Mouse (Mus musculus): ENCODE measurements at regions not wholly inside any gene's neighbourhood (a gene's known extent, or its start where the extent isn't known, plus 50 kb on each side); places are given as distances from the start of the nearest gene placed in this dataset.
"Not testable (repeated sequence)": the region's sequence is repeated elsewhere in the genome, so short reads cannot be mapped to it uniquely, and the experiment has no call there.

DNA sequence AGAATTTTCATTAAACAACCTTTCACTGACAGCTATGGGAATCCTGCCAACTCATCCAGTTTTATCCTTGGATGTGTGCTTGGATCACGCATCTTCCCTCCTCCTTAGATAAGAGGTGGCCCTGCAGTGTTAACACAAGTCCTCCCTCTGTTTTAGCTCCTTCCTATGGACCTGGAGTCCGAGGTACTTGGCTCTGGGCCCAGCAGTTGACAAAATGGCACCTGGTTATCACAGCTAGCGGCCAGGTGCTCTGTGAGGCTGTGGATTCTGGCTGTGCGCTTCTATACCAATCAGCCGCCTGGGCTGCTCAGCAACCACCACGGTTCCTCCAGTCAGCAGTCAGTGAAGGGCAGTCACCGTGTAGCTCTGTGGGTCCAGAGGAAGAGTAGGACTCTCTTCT is 157.4 kb downstream of the Prdm2 start:
- Histone ChIP-seq H3K36me3 (ENCODE audit: control insufficient read depth, insufficient read depth, low read length) (no peaks in the 10 kb centered on the region), H3K9me3 (ENCODE audit: control insufficient read depth, low read length) (no peaks in the 10 kb centered on the region), H3K27ac (ENCODE audit: low read depth, low read length) (no peak overlapping the region), H3K27me3 (ENCODE audit: control insufficient read depth, insufficient read depth, low read length) (no peaks in the 10 kb centered on the region), H3K4me1 (replicated peaks; ENCODE audit: control insufficient read depth, insufficient read depth, low read length) (no peaks in the 10 kb centered on the region), H3K9ac (ENCODE audit: low read length) (no peak overlapping the region), H3K4me3 (ENCODE audit: low read depth, low read length) (no peak overlapping the region), H3K4me2 (ENCODE audit: low read depth, low read length, severe bottlenecking) (no peak overlapping the region)
- ATAC-seq (replicated peaks; ENCODE audit: low FRiP score) (no peak), DNase-seq (ENCODE audit: low spot score) (no peak)
- 86% methylated on average over 7 of the region's 7 CpGs for WGBS

DNA sequence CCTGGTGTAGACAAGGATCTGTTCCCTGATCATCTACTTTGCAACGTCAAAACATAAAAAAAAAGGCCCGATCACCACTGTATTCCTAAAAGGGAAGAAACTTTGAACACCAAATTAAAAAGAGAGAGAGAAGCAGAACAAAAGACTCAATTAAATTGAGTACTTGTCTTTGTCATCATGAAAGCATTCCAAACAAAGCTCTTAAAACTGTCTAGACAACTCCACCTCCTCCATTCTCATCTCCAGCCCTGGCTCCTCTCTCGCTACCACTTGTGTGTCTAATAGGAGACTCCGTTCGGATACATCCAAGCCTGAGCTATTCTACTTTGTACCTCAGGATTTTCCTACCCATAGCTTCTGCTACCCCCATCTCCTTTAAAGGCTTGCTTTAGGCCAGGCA is 159.8 kb downstream of the Prdm2 start:
- Histone ChIP-seq H3K4me2 (ENCODE audit: low read depth, low read length, severe bottlenecking) (no peak overlapping the region), H3K9me3 (ENCODE audit: control insufficient read depth, low read length) (no peaks in the 10 kb centered on the region), H3K9ac (ENCODE audit: low read length) (no peak overlapping the region), H3K27ac (ENCODE audit: low read depth, low read length) (no peak overlapping the region), H3K4me1 (replicated peaks; ENCODE audit: control insufficient read depth, insufficient read depth, low read length) (no peaks in the 10 kb centered on the region), H3K27me3 (ENCODE audit: control insufficient read depth, insufficient read depth, low read length) (no peaks in the 10 kb centered on the region), H3K36me3 (ENCODE audit: control insufficient read depth, insufficient read depth, low read length) (no peaks in the 10 kb centered on the region), H3K4me3 (ENCODE audit: low read depth, low read length) (no peak overlapping the region)
- DNase-seq (ENCODE audit: low spot score) (no peak), ATAC-seq (replicated peaks; ENCODE audit: low FRiP score) (no peak)
- 86% methylated on average over 5 of the region's 5 CpGs for WGBS

DNA sequence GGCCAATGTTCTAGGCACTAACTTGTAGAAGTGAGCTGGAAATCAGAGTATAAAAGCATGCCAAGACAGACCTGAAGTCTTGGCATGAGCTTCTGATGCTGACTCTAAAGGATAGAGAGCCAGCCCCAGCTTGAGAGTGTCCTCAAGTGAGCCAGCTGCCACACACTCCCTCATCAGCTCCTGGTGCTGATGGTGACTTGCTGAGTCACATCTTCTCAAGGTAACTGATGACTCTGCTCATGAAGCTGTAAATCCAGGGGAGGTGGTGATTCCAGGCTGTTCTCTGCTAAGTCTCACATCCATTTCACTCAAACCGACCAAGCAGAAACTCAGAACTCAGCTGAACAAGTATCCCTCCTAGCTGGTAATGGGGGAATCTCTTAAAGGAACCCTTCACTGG is 161.6 kb downstream of the Prdm2 start:
- no peak for DNase-seq (ENCODE audit: low spot score)
- H3K9me3 ChIP-seq (ENCODE audit: control insufficient read depth, low read length): no peaks in the 10 kb centered on the region
- no peak overlapping the region for H3K4me3 ChIP-seq (ENCODE audit: low read depth, low read length)
- 71% methylated on average over 1 of the region's 1 CpGs for WGBS
- no peak overlapping the region for H3K9ac ChIP-seq (ENCODE audit: low read length)
- H3K27ac ChIP-seq (ENCODE audit: low read depth, low read length): no peak overlapping the region
- ATAC-seq (replicated peaks; ENCODE audit: low FRiP score): no peak
- no peaks in the 10 kb centered on the region for H3K36me3 ChIP-seq (ENCODE audit: control insufficient read depth, insufficient read depth, low read length)
- no peaks in the 10 kb centered on the region for H3K4me1 ChIP-seq (replicated peaks; ENCODE audit: control insufficient read depth, insufficient read depth, low read length)
- no peaks in the 10 kb centered on the region for H3K27me3 ChIP-seq (ENCODE audit: control insufficient read depth, insufficient read depth, low read length)
- no peak overlapping the region for H3K4me2 ChIP-seq (ENCODE audit: low read depth, low read length, severe bottlenecking)

DNA sequence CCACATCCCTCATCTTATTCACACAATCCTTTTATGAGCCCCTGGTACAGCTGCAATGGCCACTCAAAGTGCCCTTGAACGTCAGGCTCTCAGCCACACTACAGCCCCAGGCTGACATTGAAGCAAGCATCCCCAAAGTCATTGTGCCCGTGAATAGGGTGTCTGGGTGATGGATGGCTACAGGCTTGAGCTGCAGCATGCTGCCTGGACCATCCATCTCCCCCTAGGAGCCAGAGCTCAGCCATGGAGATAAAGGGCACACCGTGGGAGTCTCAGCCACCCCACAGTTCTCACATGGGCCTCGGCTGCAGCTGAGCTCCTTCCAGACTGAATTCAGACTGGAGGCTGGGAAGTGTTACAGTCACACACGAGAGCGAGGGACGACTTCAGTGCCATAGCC is 167.6 kb downstream of the Prdm2 start:
- Histone ChIP-seq H3K9me3 (ENCODE audit: control insufficient read depth, low read length) (no peaks in the 10 kb centered on the region), H3K36me3 (ENCODE audit: control insufficient read depth, insufficient read depth, low read length) (no peaks in the 10 kb centered on the region), H3K4me1 (replicated peaks; ENCODE audit: control insufficient read depth, insufficient read depth, low read length) (no peaks in the 10 kb centered on the region), H3K9ac (ENCODE audit: low read length) (no peak overlapping the region), H3K4me2 (ENCODE audit: low read depth, low read length, severe bottlenecking) (no peak overlapping the region), H3K4me3 (ENCODE audit: low read depth, low read length) (no peak overlapping the region), H3K27ac (ENCODE audit: low read depth, low read length) (no peak overlapping the region), H3K27me3 (ENCODE audit: control insufficient read depth, insufficient read depth, low read length) (no peaks in the 10 kb centered on the region)
- ATAC-seq (replicated peaks; ENCODE audit: low FRiP score) (no peak), DNase-seq (ENCODE audit: low spot score) (no peak)
- WGBS: 51% methylated on average over 7 of the region's 7 CpGs

DNA sequence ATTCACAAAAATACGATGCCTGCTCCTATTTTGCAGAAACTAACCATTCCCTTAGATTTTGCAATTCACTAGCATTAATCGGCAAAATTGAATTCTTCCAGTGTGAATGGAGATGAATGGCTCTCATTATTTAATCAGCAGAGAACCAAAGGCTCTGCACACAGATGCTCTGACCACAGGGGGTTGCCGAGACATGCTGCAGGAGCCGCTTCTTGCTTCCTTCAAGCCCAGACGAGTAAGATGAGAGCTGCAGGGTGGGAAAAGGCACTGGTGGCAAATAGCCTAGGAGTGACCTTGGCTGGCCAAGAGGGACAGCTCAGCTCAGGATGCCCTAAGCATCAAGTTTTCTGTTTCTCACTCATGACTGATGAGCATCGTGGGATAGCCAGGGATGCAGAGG is 170.0 kb downstream of the Prdm2 start:
- no peak overlapping the region for H3K9ac ChIP-seq (ENCODE audit: low read length)
- H3K4me3 ChIP-seq (ENCODE audit: low read depth, low read length): no peak overlapping the region
- no peaks in the 10 kb centered on the region for H3K9me3 ChIP-seq (ENCODE audit: control insufficient read depth, low read length)
- H3K27ac ChIP-seq (ENCODE audit: low read depth, low read length): no peak overlapping the region
- no peaks in the 10 kb centered on the region for H3K36me3 ChIP-seq (ENCODE audit: control insufficient read depth, insufficient read depth, low read length)
- H3K4me2 ChIP-seq (ENCODE audit: low read depth, low read length, severe bottlenecking): no peak overlapping the region
- WGBS: 30% methylated on average over 6 of the region's 6 CpGs
- ATAC-seq (replicated peaks; ENCODE audit: low FRiP score) (no peak), DNase-seq (ENCODE audit: low spot score) (no peak)
- no peaks in the 10 kb centered on the region for H3K27me3 ChIP-seq (ENCODE audit: control insufficient read depth, insufficient read depth, low read length)
- H3K4me1 ChIP-seq (replicated peaks; ENCODE audit: control insufficient read depth, insufficient read depth, low read length): no peaks in the 10 kb centered on the region

DNA sequence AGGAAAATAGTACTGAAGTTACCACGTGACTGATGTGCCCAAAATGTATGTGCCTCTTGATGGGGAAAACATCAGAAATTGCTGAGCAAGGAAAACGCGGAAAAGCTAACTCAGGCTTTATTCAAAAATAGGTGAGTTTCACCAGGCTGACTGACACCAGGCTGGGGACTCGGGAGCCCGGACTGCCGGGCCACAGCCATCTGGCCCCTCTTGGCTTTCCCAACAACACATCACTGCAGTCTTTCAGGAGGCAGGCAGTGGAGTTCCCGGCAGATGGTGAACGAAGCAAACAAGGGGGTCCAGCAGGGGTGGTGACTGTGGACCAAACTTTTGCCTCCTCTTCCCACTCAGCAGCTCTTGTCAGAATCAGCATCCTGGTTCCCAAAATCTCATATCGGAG is 174.2 kb downstream of the Prdm2 start:
- no peaks in the 10 kb centered on the region for H3K36me3 ChIP-seq (ENCODE audit: control insufficient read depth, insufficient read depth, low read length)
- no peak overlapping the region for H3K27ac ChIP-seq (ENCODE audit: low read depth, low read length)
- no peaks in the 10 kb centered on the region for H3K4me1 ChIP-seq (replicated peaks; ENCODE audit: control insufficient read depth, insufficient read depth, low read length)
- H3K9ac ChIP-seq (ENCODE audit: low read length): no peak overlapping the region
- no peaks in the 10 kb centered on the region for H3K27me3 ChIP-seq (ENCODE audit: control insufficient read depth, insufficient read depth, low read length)
- 87% methylated on average over 9 of the region's 9 CpGs for WGBS
- H3K4me2 ChIP-seq (ENCODE audit: low read depth, low read length, severe bottlenecking): no peak overlapping the region
- H3K4me3 ChIP-seq (ENCODE audit: low read depth, low read length): no peak overlapping the region
- DNase-seq (ENCODE audit: low spot score) (no peak), ATAC-seq (replicated peaks; ENCODE audit: low FRiP score) (no peak)
- no peaks in the 10 kb centered on the region for H3K9me3 ChIP-seq (ENCODE audit: control insufficient read depth, low read length)

DNA sequence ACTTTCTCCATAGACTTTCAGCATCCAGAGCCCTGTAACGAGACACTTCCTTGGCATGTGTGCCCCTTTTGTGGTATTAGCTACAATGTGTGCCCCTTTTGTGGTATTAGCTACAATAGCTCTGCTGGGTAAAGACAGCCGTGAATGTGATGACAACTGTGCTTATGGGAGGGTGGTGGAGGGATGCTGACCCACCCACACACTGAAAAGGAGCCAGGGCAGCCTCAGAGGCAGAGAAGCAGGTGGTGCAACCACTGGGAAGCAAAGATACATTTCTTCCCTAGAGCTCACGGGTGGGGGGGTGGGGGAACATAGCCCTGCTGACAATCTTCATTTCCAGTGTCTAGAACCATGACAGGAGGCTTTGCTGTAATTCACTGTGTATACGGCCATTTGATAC is 176.1 kb downstream of the Prdm2 start:
- H3K36me3 ChIP-seq (ENCODE audit: control insufficient read depth, insufficient read depth, low read length): no peaks in the 10 kb centered on the region
- 64% methylated on average over 4 of the region's 4 CpGs for WGBS
- H3K4me2 ChIP-seq (ENCODE audit: low read depth, low read length, severe bottlenecking): no peak overlapping the region
- no peaks in the 10 kb centered on the region for H3K27me3 ChIP-seq (ENCODE audit: control insufficient read depth, insufficient read depth, low read length)
- DNase-seq (ENCODE audit: low spot score) (no peak), ATAC-seq (replicated peaks; ENCODE audit: low FRiP score) (no peak)
- H3K27ac ChIP-seq (ENCODE audit: low read depth, low read length): no peak overlapping the region
- H3K4me1 ChIP-seq (replicated peaks; ENCODE audit: control insufficient read depth, insufficient read depth, low read length): no peaks in the 10 kb centered on the region
- no peak overlapping the region for H3K4me3 ChIP-seq (ENCODE audit: low read depth, low read length)
- no peaks in the 10 kb centered on the region for H3K9me3 ChIP-seq (ENCODE audit: control insufficient read depth, low read length)
- H3K9ac ChIP-seq (ENCODE audit: low read length): no peak overlapping the region

DNA sequence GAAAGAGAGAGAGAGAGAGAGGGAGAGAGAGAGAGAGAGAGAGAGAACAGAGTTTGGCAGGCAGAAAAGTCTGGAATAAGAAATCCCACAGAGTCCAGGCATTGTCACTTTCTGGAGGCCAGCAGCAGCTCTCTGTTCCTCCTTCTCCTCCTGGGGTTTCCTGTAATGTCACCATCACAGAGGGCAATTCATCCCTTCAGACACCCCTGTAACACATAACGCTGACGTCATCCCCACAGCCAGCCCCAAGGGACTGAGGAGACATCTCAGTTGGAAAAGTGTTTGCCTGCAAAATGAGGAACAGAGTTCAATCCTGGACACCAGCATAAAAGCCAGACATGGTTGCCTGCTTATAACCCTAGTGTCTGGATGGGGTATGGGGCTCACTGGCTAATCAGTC is 177.7 kb downstream of the Prdm2 start:
- not testable (repeated sequence) for H3K36me3 ChIP-seq (ENCODE audit: control insufficient read depth, insufficient read depth, low read length); H3K4me2 ChIP-seq (ENCODE audit: low read depth, low read length, severe bottlenecking); H3K4me3 ChIP-seq (ENCODE audit: low read depth, low read length); DNase-seq (ENCODE audit: low spot score); ATAC-seq (replicated peaks; ENCODE audit: low FRiP score); H3K4me1 ChIP-seq (replicated peaks; ENCODE audit: control insufficient read depth, insufficient read depth, low read length); H3K9me3 ChIP-seq (ENCODE audit: control insufficient read depth, low read length); H3K27ac ChIP-seq (ENCODE audit: low read depth, low read length); H3K9ac ChIP-seq (ENCODE audit: low read length); H3K27me3 ChIP-seq (ENCODE audit: control insufficient read depth, insufficient read depth, low read length)
- WGBS: 70% methylated on average over 2 of the region's 2 CpGs

DNA sequence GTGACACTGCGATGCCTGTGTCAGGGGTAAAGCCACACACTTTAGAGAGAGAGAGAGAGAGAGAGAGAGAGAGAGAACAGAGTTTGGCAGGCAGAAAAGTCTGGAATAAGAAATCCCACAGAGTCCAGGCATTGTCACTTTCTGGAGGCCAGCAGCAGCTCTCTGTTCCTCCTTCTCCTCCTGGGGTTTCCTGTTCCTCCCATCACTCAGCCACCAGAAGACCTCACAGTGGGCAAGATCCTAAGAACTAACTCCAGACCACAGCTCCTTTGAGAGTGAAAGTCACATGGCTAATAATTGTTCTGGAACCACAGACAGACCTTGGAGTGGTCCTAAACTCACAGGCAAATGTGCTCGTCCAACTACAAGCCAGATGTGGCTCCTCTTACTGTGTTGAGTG is 178.5 kb downstream of the Prdm2 start:
- not testable (repeated sequence) for H3K9me3 ChIP-seq (ENCODE audit: control insufficient read depth, low read length); H3K27ac ChIP-seq (ENCODE audit: low read depth, low read length); H3K4me3 ChIP-seq (ENCODE audit: low read depth, low read length); H3K36me3 ChIP-seq (ENCODE audit: control insufficient read depth, insufficient read depth, low read length); ATAC-seq (replicated peaks; ENCODE audit: low FRiP score); DNase-seq (ENCODE audit: low spot score); H3K27me3 ChIP-seq (ENCODE audit: control insufficient read depth, insufficient read depth, low read length); H3K4me2 ChIP-seq (ENCODE audit: low read depth, low read length, severe bottlenecking); H3K4me1 ChIP-seq (replicated peaks; ENCODE audit: control insufficient read depth, insufficient read depth, low read length); H3K9ac ChIP-seq (ENCODE audit: low read length)
- 81% methylated on average over 2 of the region's 2 CpGs for WGBS
